Mouse (Mus musculus) kidney, postnatal 0 days (tissue): Measurements from ENCODE around the gene Tomm20l. TPM values are rescaled to one million over a fixed set of nuclear protein-coding genes. Genes with fewer than 3 reads are reported as not detected.

Source experiments
- ATAC-seq: fragments of 200-750 bp; cut with Nextera tagmentation; replicated peaks from 2 replicates; pipeline ENCODE4 v1.8.0; 2017; ENCODE audit warnings: low read depth, moderate number of reproducible peaks, moderate TSS enrichment, moderate library complexity; ENCODE audit not compliant: low FRiP score
- DNase-seq: peaks from one replicate; pipeline ENCODE4 v3.0.0-alpha.2; 2016; ENCODE audit warnings: low spot score
- H3K27ac ChIP-seq: fragments of 300-500 bp; sonication (generic); 2 replicates; pipeline ENCODE4 v1.5.1; 2014; ENCODE audit warnings: mild to moderate bottlenecking
- H3K27me3 ChIP-seq: fragments of 300-500 bp; sonication (generic); 2 replicates; pipeline ENCODE4 v1.6.1; 2014; ENCODE audit warnings: low read length, mixed read lengths; ENCODE audit not compliant: insufficient read depth
- H3K36me3 ChIP-seq: fragments of 300-500 bp; sonication (generic); 2 replicates; pipeline ENCODE4 v1.6.1; 2014; ENCODE audit warnings: low read length, mixed read lengths; ENCODE audit not compliant: insufficient read depth
- H3K4me1 ChIP-seq: fragments of 300-500 bp; sonication (generic); replicated peaks from 2 replicates; pipeline ENCODE4 v1.6.1; 2014; ENCODE audit warnings: antibody characterized with exemption, low read length, mixed read lengths; ENCODE audit not compliant: insufficient read depth
- H3K4me2 ChIP-seq: fragments of 300-500 bp; sonication (generic); 2 replicates; pipeline ENCODE4 v1.6.1; 2014; ENCODE audit warnings: mild to moderate bottlenecking, low read length, moderate library complexity, mixed read lengths
- H3K4me3 ChIP-seq: fragments of 300-500 bp; sonication (generic); replicated peaks from 2 replicates; pipeline ENCODE4 v1.5.1; 2014; ENCODE audit warnings: low read depth, low read length
- H3K9ac ChIP-seq: fragments of 300-500 bp; sonication (generic); 2 replicates; pipeline ENCODE4 v1.6.1; 2014; ENCODE audit warnings: low read depth, low read length
- H3K9me3 ChIP-seq: fragments of 300-500 bp; sonication (generic); replicated peaks from 2 replicates; pipeline ENCODE4 v1.6.1; 2016; ENCODE audit warnings: low read length, inconsistent platforms, mixed read lengths
- CTCF ChIP-seq: IDR thresholded peaks from 2 replicates; pipeline ENCODE4 v1.5.1; 2016; ENCODE audit warnings: antibody characterized with exemption, low read depth, mild to moderate bottlenecking, moderate library complexity
- WGBS: fragments of 180-500 bp; shearing (Covaris S2); extraction: QIAGEN DNeasy Blood & Tissue Kit; methylation state at CpG from one replicate; pipeline ENCODE4 v1.1.7; 2014; 5-methylcytosine and 5-hydroxymethylcytosine counted together
- polyA plus RNA-seq: library from polyadenylated mRNA; unstranded; fragments of >200 nt; fragmentation: Nextera tagmentation; extraction: Ambion mirVana; gene quantifications from 2 replicates; pipeline ENCODE4 v1.2.1, GENCODE M21; 2015

Gene Tomm20l
- polyA plus RNA-seq, 1 experiment from 2014 or later = not detected

GRCm38 (mm10) chr12:71147641-71148040 lies 36.4 kb downstream of the Tomm20l start:
- H3K36me3 ChIP-seq = peaks cover 36% of the 10 kb centered on the region
- DNase-seq = peak; percentile 65
- WGBS = 88% methylated on average over 3 of the region's 3 CpGs

GRCm38 (mm10) chr12:71148801-71149200 lies 37.6 kb downstream of the Tomm20l start:
- ATAC-seq (no peak), DNase-seq (no peak)
- H3K4me3 ChIP-seq = no peak overlapping the region
- no peaks in the 10 kb centered on the region for H3K4me1 ChIP-seq
- no peaks in the 10 kb centered on the region for H3K9me3 ChIP-seq
- no peak overlapping the region for H3K27ac ChIP-seq
- H3K9ac ChIP-seq = no peak overlapping the region
- peaks cover 35% of the 10 kb centered on the region for H3K36me3 ChIP-seq
- no peak for TF ChIP-seq CTCF
- H3K4me2 ChIP-seq = no peak overlapping the region
- H3K27me3 ChIP-seq = no peaks in the 10 kb centered on the region
- WGBS = 95% methylated on average over 9 of the region's 9 CpGs

More at GRCm38 (mm10) chr12:71147641-71148040, 36.4 kb downstream of the Tomm20l start:
- Histone ChIP-seq H3K4me1 (no peaks in the 10 kb centered on the region), H3K4me2 (no peak overlapping the region), H3K4me3 (no peak overlapping the region), H3K9me3 (no peaks in the 10 kb centered on the region), H3K9ac (no peak overlapping the region), H3K27ac (no peak overlapping the region), H3K27me3 (no peaks in the 10 kb centered on the region)
- ATAC-seq = no peak
- TF ChIP-seq CTCF = peak; percentile 75

GRCm38 (mm10) chr12:71149456-71149855 lies 38.2 kb downstream of the Tomm20l start:
- no peak overlapping the region for H3K27ac ChIP-seq
- no peak overlapping the region for H3K4me3 ChIP-seq
- no peak overlapping the region for H3K9ac ChIP-seq
- no peaks in the 10 kb centered on the region for H3K4me1 ChIP-seq
- H3K36me3 ChIP-seq = peaks cover 35% of the 10 kb centered on the region
- H3K27me3 ChIP-seq = no peaks in the 10 kb centered on the region
- no peak for TF ChIP-seq CTCF
- 93% methylated on average over 6 of the region's 6 CpGs for WGBS
- H3K9me3 ChIP-seq = no peaks in the 10 kb centered on the region
- DNase-seq (no peak), ATAC-seq (no peak)
- no peak overlapping the region for H3K4me2 ChIP-seq

GRCm38 (mm10) chr12:71150167-71150566 lies 38.9 kb downstream of the Tomm20l start:
- ATAC-seq = no peak
- H3K36me3 ChIP-seq = peaks cover 39% of the 10 kb centered on the region
- DNase-seq = no peak
- 87% methylated on average over 8 of the region's 8 CpGs for WGBS
- no peak overlapping the region for H3K27ac ChIP-seq
- H3K4me2 ChIP-seq = no peak overlapping the region
- TF ChIP-seq CTCF = no peak
- H3K9me3 ChIP-seq = no peaks in the 10 kb centered on the region
- H3K9ac ChIP-seq = no peak overlapping the region
- H3K4me1 ChIP-seq = no peaks in the 10 kb centered on the region
- H3K27me3 ChIP-seq = no peaks in the 10 kb centered on the region
- no peak overlapping the region for H3K4me3 ChIP-seq

- H3K4me1 ChIP-seq = no peaks in the 10 kb centered on the region
Measured at GRCm38 (mm10) chr12:71154979-71155378, 43.8 kb downstream of the Tomm20l start.

GRCm38 (mm10) chr12:71157974-71158373 lies 46.7 kb downstream of the Tomm20l start:
- H3K9me3 ChIP-seq = no peaks in the 10 kb centered on the region
- 93% methylated on average over 6 of the region's 6 CpGs for WGBS
- H3K36me3 ChIP-seq = peaks cover 43% of the 10 kb centered on the region
- H3K4me1 ChIP-seq = no peaks in the 10 kb centered on the region
- no peak for DNase-seq
- no peak overlapping the region for H3K9ac ChIP-seq
- no peak overlapping the region for H3K4me3 ChIP-seq
- TF ChIP-seq CTCF = no peak
- no peaks in the 10 kb centered on the region for H3K27me3 ChIP-seq
- no peak overlapping the region for H3K27ac ChIP-seq
- ATAC-seq = no peak
- no peak overlapping the region for H3K4me2 ChIP-seq

More at GRCm38 (mm10) chr12:71154979-71155378, 43.8 kb downstream of the Tomm20l start:
- DNase-seq (no peak), ATAC-seq (no peak)
- no peak for TF ChIP-seq CTCF
- peaks cover 49% of the 10 kb centered on the region for H3K36me3 ChIP-seq
- 88% methylated on average over 6 of the region's 6 CpGs for WGBS
- H3K9ac ChIP-seq = no peak overlapping the region
- no peaks in the 10 kb centered on the region for H3K27me3 ChIP-seq
- no peak overlapping the region for H3K27ac ChIP-seq
- no peak overlapping the region for H3K4me3 ChIP-seq
- no peaks in the 10 kb centered on the region for H3K9me3 ChIP-seq
- no peak overlapping the region for H3K4me2 ChIP-seq

GRCm38 (mm10) chr12:71164410-71164809 lies 53.2 kb downstream of the Tomm20l start:
- ATAC-seq (no peak), DNase-seq (no peak)
- no peaks in the 10 kb centered on the region for H3K4me1 ChIP-seq
- H3K4me3 ChIP-seq = no peak overlapping the region
- no peak for TF ChIP-seq CTCF
- H3K27me3 ChIP-seq = no peaks in the 10 kb centered on the region
- no peak overlapping the region for H3K27ac ChIP-seq
- H3K36me3 ChIP-seq = peaks cover 22% of the 10 kb centered on the region
- no peak overlapping the region for H3K9ac ChIP-seq
- no peaks in the 10 kb centered on the region for H3K9me3 ChIP-seq
- 95% methylated on average over 9 of the region's 9 CpGs for WGBS
- no peak overlapping the region for H3K4me2 ChIP-seq
